Mouse (Mus musculus) kidney, adult 2 months (tissue): Measurements from ENCODE around the gene Fxyd6.

Experiments used
- CTCF ChIP-seq: fragments of 200-500 bp; conservative IDR thresholded peaks from 2 replicates; pipeline ENCODE4 v1.5.1; 2011; ENCODE audit warnings: low read depth, mild to moderate bottlenecking, control low read depth, low read length, moderate library complexity, mixed read lengths; ENCODE audit not compliant: insufficient read depth, insufficient read length
- POLR2A ChIP-seq: fragments of 200-500 bp; IDR thresholded peaks from one replicate; pipeline ENCODE4 v1.6.1; 2011; ENCODE audit warnings: low read depth, low read length, control low read depth

DNA sequence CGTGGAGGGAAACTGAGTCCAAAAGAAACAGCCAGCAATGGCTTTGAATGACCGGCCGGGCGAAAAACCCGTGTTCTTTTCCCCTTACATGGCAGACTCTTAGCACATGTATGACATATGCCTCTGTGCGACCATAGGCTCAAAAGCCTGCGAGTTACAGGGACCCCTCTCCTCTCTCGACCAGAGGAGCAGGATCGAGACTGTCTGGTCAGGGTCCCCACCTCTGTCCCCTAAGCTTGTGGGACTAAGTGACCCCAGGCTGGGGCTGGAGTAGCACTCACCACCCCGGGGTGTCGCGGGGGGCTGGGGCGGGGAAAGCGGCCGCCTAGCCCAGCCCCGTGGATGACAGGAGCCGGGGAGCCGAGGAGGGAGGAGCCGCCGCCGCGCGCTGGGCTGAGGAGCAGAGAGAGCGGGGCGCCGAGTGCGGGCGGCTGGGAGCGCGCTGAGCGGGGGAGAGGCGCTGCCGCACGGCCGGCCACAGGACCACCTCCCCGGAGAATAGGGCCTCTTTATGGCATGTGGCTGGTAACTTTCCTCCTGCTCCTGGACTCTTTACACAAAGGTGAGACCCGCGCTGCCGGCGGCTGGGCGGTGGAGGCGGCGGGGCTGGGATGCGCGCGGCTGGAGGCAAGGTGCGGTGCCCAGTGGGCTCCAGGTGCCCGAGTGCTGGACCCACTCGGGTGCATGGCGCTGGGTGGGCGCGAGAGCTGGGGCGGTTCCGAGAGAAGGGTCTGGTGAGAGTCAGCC lies 60.1 kb downstream of the Fxyd6 start:
- TF ChIP-seq CTCF (no peak), POLR2A (no peak)
